Comparison of ENCODE assay signal across 17 mouse cellular contexts in genomic region chr5:84413026-84413425, GRCm38 (mm10). TPM values are rescaled to one million over a fixed set of nuclear protein-coding genes. Genes with fewer than 3 reads are reported as not detected.
DNase-seq lines count a peak whose midpoint lies in the region; ATAC-seq lines count a peak whose summit lies in the region.
"Had no signal": no experiment of that assay in that cellular context is flagged by ENCODE, and none has a peak within 500 bp of the region (broad histone marks: within the 10 kb centered on the region; RNA-seq: fewer than 3 reads in every experiment).

No protein-coding gene starts in this region.

- 6% methylated on average over 1 of the region's 1 CpGs for WGBS in forebrain, embryonic 12.5 days
- WGBS in forebrain, embryonic 11.5 days = 11% methylated on average over 1 of the region's 1 CpGs
- WGBS in midbrain, embryonic 10.5 days = 41% methylated on average over 1 of the region's 1 CpGs
- WGBS in neural tube, embryonic 14.5 days = 4% methylated on average over 1 of the region's 1 CpGs

- no peak overlapping the region for H3K27ac ChIP-seq in forebrain, embryonic 12.5 days
- H3K27ac ChIP-seq in forebrain, embryonic 11.5 days (ENCODE audit: low read depth, low read length) = no peak overlapping the region
- no peak overlapping the region for H3K27ac ChIP-seq in midbrain, embryonic 10.5 days (replicated peaks)
- H3K27ac ChIP-seq in neural tube, embryonic 14.5 days (ENCODE audit: low read depth, low read length) = no peak overlapping the region
- H3K27ac ChIP-seq: embryonic facial prominence, embryonic 13.5 days; heart, embryonic 15.5 days; limb, embryonic 12.5 days; liver, embryonic 15.5 days had no signal

- peak overlapping the region; percentile 32; the same call in 1 of the 2 replicates for H3K4me2 ChIP-seq in forebrain, embryonic 12.5 days
- no peak overlapping the region for H3K4me2 ChIP-seq in forebrain, embryonic 11.5 days (ENCODE audit: low read depth, low read length, severe bottlenecking)
- H3K4me2 ChIP-seq in neural tube, embryonic 14.5 days (ENCODE audit: low read depth, low read length) = peak overlapping the region; percentile 34
- H3K4me2 ChIP-seq: embryonic facial prominence, embryonic 13.5 days; heart, embryonic 15.5 days; limb, embryonic 12.5 days; liver, embryonic 15.5 days had no signal

- DNase-seq in forebrain, embryonic 11.5 days (ENCODE audit: low spot score) = no peak
- peak; percentile 12 for DNase-seq in embryo, embryonic 11 days
- DNase-seq in midbrain, embryonic 10.5 days (ENCODE audit: low spot score) = no peak
- no peak for DNase-seq in cerebellum, adult 9-10 months
- DNase-seq in gastrocnemius, postnatal 36 days = no peak
- DNase-seq: cerebellum, adult 9-11 months; heart, adult 11 months; kidney, postnatal 14 days; lung, postnatal 14 days; right cerebral cortex, postnatal 4 days had no signal

- H3K36me3 ChIP-seq in forebrain, embryonic 12.5 days (replicated peaks) = no peaks in the 10 kb centered on the region
- no peaks in the 10 kb centered on the region for H3K36me3 ChIP-seq in forebrain, embryonic 11.5 days (ENCODE audit: control insufficient read depth, insufficient read depth, low read length)
- H3K36me3 ChIP-seq in midbrain, embryonic 10.5 days = no peaks in the 10 kb centered on the region
- H3K36me3 ChIP-seq in neural tube, embryonic 14.5 days (ENCODE audit: control insufficient read depth, insufficient read depth, low read length) = no peaks in the 10 kb centered on the region
- H3K36me3 ChIP-seq: embryonic facial prominence, embryonic 13.5 days; heart, embryonic 15.5 days; limb, embryonic 12.5 days; liver, embryonic 15.5 days had no signal

- H3K9me3 ChIP-seq in forebrain, embryonic 12.5 days = no peaks in the 10 kb centered on the region
- H3K9me3 ChIP-seq in forebrain, embryonic 11.5 days (ENCODE audit: control insufficient read depth, low read length) = no peaks in the 10 kb centered on the region
- no peaks in the 10 kb centered on the region for H3K9me3 ChIP-seq in midbrain, embryonic 10.5 days (replicated peaks)
- no peaks in the 10 kb centered on the region for H3K9me3 ChIP-seq in neural tube, embryonic 14.5 days (ENCODE audit: control insufficient read depth, low read length)
- H3K9me3 ChIP-seq: embryonic facial prominence, embryonic 13.5 days; heart, embryonic 15.5 days; limb, embryonic 12.5 days; liver, embryonic 15.5 days had no signal

- ATAC-seq in forebrain, embryonic 12.5 days (ENCODE audit: low FRiP score) = no peak
- no peak for ATAC-seq in forebrain, embryonic 11.5 days (replicated peaks; ENCODE audit: low FRiP score)
- no peak for ATAC-seq in neural tube, embryonic 14.5 days (ENCODE audit: low read depth)
- ATAC-seq in erythroid progenitor cell, adult 5-6 weeks (replicated peaks; ENCODE audit: low FRiP score, poor library complexity, severe bottlenecking) = no peak

- H3K27me3 ChIP-seq in forebrain, embryonic 12.5 days = peaks cover 5% of the 10 kb centered on the region; the same call in 1 of the 2 replicates
- H3K27me3 ChIP-seq in forebrain, embryonic 11.5 days (ENCODE audit: control insufficient read depth, insufficient read depth, low read length) = no peaks in the 10 kb centered on the region; the same call in 1 of the 2 replicates
- peaks cover 35% of the 10 kb centered on the region for H3K27me3 ChIP-seq in midbrain, embryonic 10.5 days (ENCODE audit: low read depth, poor library complexity, severe bottlenecking)
- H3K27me3 ChIP-seq in neural tube, embryonic 14.5 days (ENCODE audit: control insufficient read depth, insufficient read depth, low read length) = peaks cover 3% of the 10 kb centered on the region; the same call in 1 of the 2 replicates

- no peak overlapping the region for H3K9ac ChIP-seq in forebrain, embryonic 12.5 days
- no peak overlapping the region for H3K9ac ChIP-seq in forebrain, embryonic 11.5 days (ENCODE audit: low read length)
- H3K9ac ChIP-seq in neural tube, embryonic 14.5 days (replicated peaks; ENCODE audit: low read depth, low read length) = no peak overlapping the region; the same call in 1 of the 2 replicates
- H3K9ac ChIP-seq: embryonic facial prominence, embryonic 13.5 days; heart, embryonic 15.5 days; limb, embryonic 12.5 days; liver, embryonic 15.5 days had no signal

- H3K4me1 ChIP-seq in forebrain, embryonic 12.5 days = peaks cover 20% of the 10 kb centered on the region; the same call in 1 of the 2 replicates
- H3K4me1 ChIP-seq in forebrain, embryonic 11.5 days (replicated peaks; ENCODE audit: control insufficient read depth, insufficient read depth, low read length) = 0 out of 2 replicates have a peak, but pooled peaks cover 3% of the 10 kb centered on the region
- peaks cover 43% of the 10 kb centered on the region for H3K4me1 ChIP-seq in midbrain, embryonic 10.5 days
- H3K4me1 ChIP-seq in neural tube, embryonic 14.5 days (ENCODE audit: control insufficient read depth, insufficient read depth, low read length) = peaks cover 5% of the 10 kb centered on the region; the same call in 1 of the 2 replicates

- H3K4me3 ChIP-seq in forebrain, embryonic 12.5 days (replicated peaks) = no peak overlapping the region
- H3K4me3 ChIP-seq in forebrain, embryonic 11.5 days (ENCODE audit: low read depth, low read length) = no peak overlapping the region
- peak overlapping the region; percentile 23 for H3K4me3 ChIP-seq in midbrain, embryonic 10.5 days
- H3K4me3 ChIP-seq in neural tube, embryonic 14.5 days (ENCODE audit: low read depth, low read length) = peak overlapping the region; percentile 12; the same call in 1 of the 2 replicates
- H3K4me3 ChIP-seq: embryonic facial prominence, embryonic 13.5 days; heart, embryonic 15.5 days; limb, embryonic 12.5 days; liver, embryonic 15.5 days had no signal

- intact Hi-C loops in gastrocnemius, postnatal 36 days (cut with DNase I) = no loop called here

RNA-seq across cellular contexts. Expression of gene Epha5, which starts 4.2 kb away (rescaled TPM):
- 61.2 and 68.4 TPM in 2 replicates for polyA plus RNA-seq in forebrain, embryonic 12.5 days (2016; fragmentation: Nextera tagmentation; extraction: Ambion mirVana)
- 19.4 and 21.6 TPM in 2 replicates for polyA plus RNA-seq in forebrain, embryonic 11.5 days (2014; fragmentation: Nextera tagmentation; extraction: Ambion mirVana)
- polyA plus RNA-seq in midbrain, embryonic 10.5 days (2016; fragmentation: Nextera tagmentation; extraction: Ambion mirVana) = 16.1 and 25.5 TPM in 2 replicates
- 66.4 and 66.8 TPM in 2 replicates for polyA plus RNA-seq in neural tube, embryonic 14.5 days (2014; fragmentation: Nextera tagmentation; extraction: Ambion mirVana)
- not detected in 2 replicates for total RNA-seq in erythroid progenitor cell, adult 5-6 weeks (2015; ENCODE audit: low replicate concordance)
- total RNA-seq in erythroid progenitor cell, adult 5-6 weeks (2017; ENCODE audit: low replicate concordance) = 0.13 TPM in 1 of 2 replicates, not detected in the other
- total RNA-seq in gastrocnemius, postnatal 36 days (2021) = not detected

Comparison
In these comparisons a context has a peak if more than half of its experiments do, and no peak if none do; other contexts are left out.
1. H3K4me3 ChIP-seq: peak in midbrain, embryonic 10.5 days (single experiment) and neural tube, embryonic 14.5 days (single experiment); none in forebrain, embryonic 12.5 days (single experiment) and forebrain, embryonic 11.5 days (single experiment).